Mouse (Mus musculus): ENCODE results near the gene Qrich2.

DNA sequence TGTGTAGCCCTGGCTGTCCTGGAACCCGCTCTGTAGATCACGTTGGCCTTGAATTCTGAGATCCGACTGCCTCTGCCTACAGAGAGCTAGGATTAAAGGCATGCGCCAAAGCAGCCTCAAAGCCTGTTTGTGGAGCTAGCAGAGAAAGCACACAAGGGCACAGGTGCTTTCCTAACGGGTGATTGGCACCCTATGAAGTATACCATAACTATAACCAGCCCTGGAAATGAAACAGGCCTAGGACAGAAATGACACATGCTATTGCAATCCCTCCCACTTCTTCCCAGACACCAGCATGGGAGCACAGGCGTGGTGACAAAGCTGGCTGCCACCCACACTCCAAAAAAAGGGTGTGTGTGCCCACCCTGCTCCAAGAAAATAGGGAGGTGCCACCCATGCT is 46.9 kb upstream of the Qrich2 start:
- no peak for TF ChIP-seq CTCF (IDR thresholded peaks at IDR 0.05)
- no peak for TF ChIP-seq POLR2A (IDR thresholded peaks at IDR 0.05; ENCODE audit: insufficient read depth, low read depth, low read length)
- no peak for TF ChIP-seq EP300 (IDR thresholded peaks at IDR 0.05; ENCODE audit: insufficient read depth, low read depth, low read length)
